7 mouse cellular contexts compared by ENCODE assay signal in genomic region chr10:83019497-83020270, GRCm38 (mm10). TPM values are rescaled to one million over a fixed set of nuclear protein-coding genes. Genes with fewer than 3 reads are reported as not detected.
DNase-seq lines count a peak whose midpoint lies in the region; ATAC-seq lines count a peak whose summit lies in the region.

No protein-coding gene starts in this region.

- peak; percentile 30 for DNase-seq in brain, adult 2 months (ENCODE audit: low read depth, low spot score)
- peak; percentile 74 for DNase-seq in embryo, embryonic 11 days
- DNase-seq in neural tube, embryonic 10.5 days (ENCODE audit: extremely low spot score, low spot score) = peak; percentile 38
- no peak for DNase-seq in thymus, postnatal 0 days (ENCODE audit: low spot score)
- no peak for DNase-seq in layer of hippocampus, postnatal 36 days
- no peak for DNase-seq in testis, postnatal 14 days (ENCODE audit: low spot score)

- no peaks in the 10 kb centered on the region for H3K36me3 ChIP-seq in hindbrain, embryonic 16.5 days (ENCODE audit: control insufficient read depth, insufficient read depth, low read length)

- H3K27me3 ChIP-seq in hindbrain, embryonic 16.5 days (replicated peaks; ENCODE audit: control insufficient read depth, insufficient read depth, low read length) = no peaks in the 10 kb centered on the region

- 28% methylated on average over 19 of the region's 19 CpGs for WGBS in hindbrain, embryonic 16.5 days

- H3K9ac ChIP-seq in hindbrain, embryonic 16.5 days (ENCODE audit: low read depth, low read length) = peak overlapping the region; percentile 5

- peak overlapping the region; percentile 51; the same call in 1 of the 2 replicates for H3K27ac ChIP-seq in hindbrain, embryonic 16.5 days (ENCODE audit: low read depth, low read length)

- no peak overlapping the region for H3K4me3 ChIP-seq in hindbrain, embryonic 16.5 days (ENCODE audit: low read length)

- peaks cover 16% of the 10 kb centered on the region for H3K4me1 ChIP-seq in hindbrain, embryonic 16.5 days (ENCODE audit: control insufficient read depth, insufficient read depth, low read depth, low read length)

- peak overlapping the region; percentile 18 for H3K4me2 ChIP-seq in hindbrain, embryonic 16.5 days (ENCODE audit: low read length)

- H3K9me3 ChIP-seq in hindbrain, embryonic 16.5 days (ENCODE audit: control insufficient read depth, low read length) = no peaks in the 10 kb centered on the region

- peak; percentile 38 for ATAC-seq in hindbrain, embryonic 16.5 days

RNA-seq across cellular contexts. Expression of gene Chst11, which starts 34.4 kb away (rescaled TPM):
- polyA plus RNA-seq in hindbrain, embryonic 16.5 days (2015; fragmentation: Nextera tagmentation; extraction: Ambion mirVana) = 3.6 and 4.1 TPM in 2 replicates
- 2.1 TPM in 2 replicates for polyA plus RNA-seq in thymus, postnatal 0 days (2015; fragmentation: Nextera tagmentation; extraction: Ambion mirVana)
- total RNA-seq in layer of hippocampus, postnatal 36 days (2021) = 10 to 100 TPM; 53.7 to 54.5 TPM

Comparison
In these comparisons a context has a peak if more than half of its experiments do, and no peak if none do; other contexts are left out.
1. DNase-seq: peak in brain, adult 2 months (single experiment), embryo, embryonic 11 days (single experiment) and neural tube, embryonic 10.5 days (single experiment); none in thymus, postnatal 0 days (single experiment), layer of hippocampus, postnatal 36 days (0 of 2) and testis, postnatal 14 days (single experiment).